Mouse (Mus musculus) heart, adult 2 months (tissue): ENCODE measurements around the gene Tsfm.

Experiments used
- CTCF ChIP-seq: fragments of 200-600 bp; IDR thresholded peaks from 2 replicates; pipeline ENCODE4 v1.8.1; 2022; ENCODE audit warnings: antibody characterized with exemption, mild to moderate bottlenecking, moderate library complexity
- EP300 ChIP-seq: fragments of 200-500 bp; IDR thresholded peaks from 2 replicates; pipeline ENCODE4 v1.6.1; 2011; ENCODE audit warnings: low read depth, low read length, control low read depth; ENCODE audit not compliant: insufficient read depth
- POLR2A ChIP-seq: fragments of 200-500 bp; IDR thresholded peaks from 2 replicates; pipeline ENCODE4 v1.6.1; 2011; ENCODE audit warnings: mild to moderate bottlenecking, low read depth, low read length, control low read depth; ENCODE audit not compliant: insufficient read depth

DNA sequence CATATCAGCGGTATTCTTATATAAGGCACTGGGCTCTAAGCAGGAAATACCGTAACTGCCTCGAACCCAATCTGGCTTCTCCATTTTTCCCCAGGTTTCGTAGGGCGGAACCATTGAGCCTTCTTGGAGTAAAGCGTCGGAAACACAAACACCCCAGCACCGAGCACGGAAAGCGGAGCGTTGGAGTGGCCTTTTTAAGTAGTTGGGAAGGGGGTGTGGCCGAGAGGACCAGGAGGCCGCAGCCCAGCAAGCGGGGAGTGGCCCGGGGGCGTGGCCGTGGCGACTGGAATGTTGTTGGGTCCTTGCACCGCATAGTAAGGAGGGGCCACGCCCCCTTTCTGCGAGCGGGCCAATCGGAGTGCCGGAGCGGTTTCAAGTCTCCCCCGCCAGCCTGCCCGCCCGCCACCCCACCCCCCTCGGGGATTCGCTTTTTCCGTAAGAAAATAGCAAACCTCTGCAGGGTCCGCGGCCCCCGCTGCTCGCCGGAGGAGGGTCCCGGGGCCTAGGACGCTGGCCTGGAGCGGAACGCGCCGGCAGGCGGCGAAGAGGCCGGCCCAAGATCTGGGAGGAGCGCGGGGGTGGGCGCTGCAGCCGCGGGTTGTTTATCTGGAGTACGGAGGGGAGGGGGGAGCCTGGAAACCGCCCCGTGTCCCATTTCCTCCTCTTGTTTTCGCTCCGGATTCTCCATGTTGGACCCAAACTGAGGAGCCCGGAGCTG is 52.2 kb downstream of the Tsfm start, which contains the start of gene Ctdsp2:
- TF ChIP-seq CTCF (peak; percentile 48), POLR2A (peak; percentile 99), EP300 (peak; percentile 88)
